Mouse (Mus musculus) forebrain, embryonic 14.5 days (tissue): ENCODE measurements around the gene 2310034G01Rik. TPM values are rescaled to one million over a fixed set of nuclear protein-coding genes. Genes with fewer than 3 reads are reported as not detected.
A peak's percentile ranks its signal among the peaks of the same experiment; 100 is the strongest.

Source experiments
- ATAC-seq: fragments of 200-750 bp; cut with Nextera tagmentation; 2 replicates; pipeline ENCODE4 v1.8.0; 2017; ENCODE audit warnings: mild to moderate bottlenecking, moderate library complexity
- DNase-seq: peaks from one replicate; pipeline ENCODE4 v3.0.0-alpha.2; 2015; ENCODE audit warnings: low spot score
- H3K27ac ChIP-seq: fragments of 300-500 bp; sonication (generic); 2 replicates; pipeline ENCODE4 v1.5.1; 2014; ENCODE audit warnings: low read depth, mild to moderate bottlenecking, control low read depth, low read length, moderate library complexity
- H3K27me3 ChIP-seq: fragments of 300-500 bp; sonication (generic); replicated peaks from 2 replicates; pipeline ENCODE4 v1.6.1; 2014; ENCODE audit warnings: low read length, control low read depth, mixed read lengths; ENCODE audit not compliant: control insufficient read depth, insufficient read depth
- H3K36me3 ChIP-seq: fragments of 300-500 bp; sonication (generic); 2 replicates; pipeline ENCODE4 v1.6.1; 2014; ENCODE audit warnings: low read length, control low read depth; ENCODE audit not compliant: control insufficient read depth, insufficient read depth
- H3K4me1 ChIP-seq: fragments of 300-500 bp; sonication (generic); 2 replicates; pipeline ENCODE4 v1.6.1; 2014; ENCODE audit warnings: antibody characterized with exemption, low read length, control low read depth; ENCODE audit not compliant: control insufficient read depth, insufficient read depth
- H3K4me2 ChIP-seq: fragments of 300-500 bp; sonication (generic); 2 replicates; pipeline ENCODE4 v1.6.1; 2014; ENCODE audit warnings: mild to moderate bottlenecking, control low read depth, low read length
- H3K4me3 ChIP-seq: fragments of 300-500 bp; sonication (generic); 2 replicates; pipeline ENCODE4 v1.5.1; 2014; ENCODE audit warnings: low read depth, low read length, control low read depth
- H3K9ac ChIP-seq: fragments of 300-500 bp; sonication (generic); 2 replicates; pipeline ENCODE4 v1.6.1; 2014; ENCODE audit warnings: mild to moderate bottlenecking, low read length, control low read depth, moderate library complexity
- H3K9me3 ChIP-seq: fragments of 300-500 bp; sonication (generic); replicated peaks from 2 replicates; pipeline ENCODE4 v1.6.1; 2016; ENCODE audit warnings: low read length, control low read depth, mixed read lengths; ENCODE audit not compliant: control insufficient read depth
- WGBS: fragments of 180-500 bp; shearing (Covaris S2); extraction: QIAGEN DNeasy Blood & Tissue Kit; methylation state at CpG from one replicate; pipeline ENCODE4 v1.1.7; 2014; 5-methylcytosine and 5-hydroxymethylcytosine counted together
- microRNA counts: library from miRNA; unstranded; fragments of <30 nt; microRNA quantifications from one replicate; lab custom pipeline; 2016
- microRNA-seq: library from miRNA; unstranded; fragments of <30 nt; microRNA quantifications from one replicate; pipeline ENCODE4, GENCODE M21; 2016
- polyA plus RNA-seq: library from polyadenylated mRNA; unstranded; fragments of >200 nt; fragmentation: Nextera tagmentation; extraction: Ambion mirVana; gene quantifications from 2 replicates; pipeline ENCODE4 v1.2.1, GENCODE M21; 2014

Gene 2310034G01Rik
- polyA plus RNA-seq, 1 experiment from 2014 or later = 2.2 TPM

GRCm38 (mm10) chr19:46303251-46304215 lies 46.6 kb downstream of the 2310034G01Rik start:
- peak overlapping the region; percentile 48 for H3K4me3 ChIP-seq
- H3K27me3 ChIP-seq = peaks cover 10% of the 10 kb centered on the region
- peak overlapping the region; percentile 83 for H3K4me2 ChIP-seq
- no peaks in the 10 kb centered on the region for H3K36me3 ChIP-seq
- DNase-seq (no peak), ATAC-seq (no peak)
- 56% methylated on average over 18 of the region's 18 CpGs for WGBS
- no peak overlapping the region for H3K9ac ChIP-seq
- no peak overlapping the region for H3K27ac ChIP-seq
- H3K4me1 ChIP-seq = peaks cover 8% of the 10 kb centered on the region
- no peaks in the 10 kb centered on the region for H3K9me3 ChIP-seq

DNA sequence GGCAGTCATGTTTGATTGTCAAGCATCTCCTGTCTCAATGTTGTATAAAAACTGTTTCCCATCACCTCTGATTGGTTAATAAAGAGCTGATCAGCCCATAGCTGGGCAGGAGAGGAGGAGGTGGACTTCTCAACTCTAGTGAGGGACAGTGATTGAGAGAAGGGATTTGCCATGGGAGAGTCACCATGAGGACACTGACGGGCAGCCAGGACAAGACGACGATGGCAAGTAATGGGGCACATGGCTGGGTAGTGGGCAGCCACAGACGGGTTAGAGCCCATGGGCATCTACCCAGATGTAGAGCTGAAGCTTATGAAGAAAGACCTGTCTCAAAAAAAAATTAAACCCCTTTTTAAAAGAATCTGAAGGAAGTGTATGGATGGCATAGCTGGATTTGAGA lies 47.6 kb downstream of the 2310034G01Rik start:
- WGBS = 92% methylated on average over 4 of the region's 4 CpGs
- H3K36me3 ChIP-seq = no peaks in the 10 kb centered on the region
- H3K9me3 ChIP-seq = no peaks in the 10 kb centered on the region
- no peak overlapping the region for H3K27ac ChIP-seq
- DNase-seq (no peak), ATAC-seq (no peak)
- H3K4me2 ChIP-seq = no peak overlapping the region
- H3K27me3 ChIP-seq = peaks cover 7% of the 10 kb centered on the region
- H3K4me3 ChIP-seq = no peak overlapping the region
- peaks cover 8% of the 10 kb centered on the region for H3K4me1 ChIP-seq
- H3K9ac ChIP-seq = no peak overlapping the region

- H3K27ac ChIP-seq = no peak overlapping the region
- H3K9me3 ChIP-seq = no peaks in the 10 kb centered on the region
- H3K4me2 ChIP-seq = no peak overlapping the region
- peaks cover 7% of the 10 kb centered on the region; the same call in 1 of the 2 replicates for H3K27me3 ChIP-seq
- peaks cover 8% of the 10 kb centered on the region for H3K4me1 ChIP-seq
- no peak overlapping the region for H3K9ac ChIP-seq
- no peak for DNase-seq
- no peak overlapping the region for H3K4me3 ChIP-seq
- no peaks in the 10 kb centered on the region for H3K36me3 ChIP-seq
- 39% methylated on average over 8 of the region's 8 CpGs for WGBS
- no peak for ATAC-seq
These were observed 49.6 kb downstream of the 2310034G01Rik start for GRCm38 (mm10) chr19:46300294-46301045.

MicroRNAs encoded within 50 kb of the gene (microRNA counts, 519-probe panel; counts per million panel counts)
- not detected for microRNA mmu-miR-146b (lab: Ali Mortazavi, UCI)

Small RNA genes lying within 50 kb of the gene (microRNA-seq; reads per million reads assigned to microRNA genes)
- 0.79 reads per million for gene Mir146b

Other genes with a start within 250 kb of the 2310034G01Rik start
- not detected in 2 replicates for gene Elovl3, start 218.4 kb downstream of the 2310034G01Rik start, polyA plus RNA-seq
- not detected in 2 replicates for gene Pitx3, start 202.0 kb downstream of the 2310034G01Rik start, polyA plus RNA-seq
- gene Gbf1, start 197.8 kb downstream of the 2310034G01Rik start, polyA plus RNA-seq = 36.3 and 50.7 TPM in 2 replicates
- gene Nfkb2, start 46.0 kb downstream of the 2310034G01Rik start, polyA plus RNA-seq = 1.4 and 1.6 TPM in 2 replicates
- 68.7 and 83.0 TPM in 2 replicates for gene Psd, start 23.1 kb downstream of the 2310034G01Rik start, polyA plus RNA-seq
- 42.6 and 43.1 TPM in 2 replicates for gene Fbxl15, start 22.1 kb downstream of the 2310034G01Rik start, polyA plus RNA-seq
- gene Cuedc2, start 11.6 kb downstream of the 2310034G01Rik start, polyA plus RNA-seq = 402 and 405 TPM in 2 replicates
- 7.2 TPM in 2 replicates for gene Mfsd13a, start 9.2 kb downstream of the 2310034G01Rik start, polyA plus RNA-seq
- gene Actr1a, start 45.4 kb upstream of the 2310034G01Rik start, polyA plus RNA-seq = 402 and 428 TPM in 2 replicates
- gene Sufu, start 46.6 kb upstream of the 2310034G01Rik start, polyA plus RNA-seq = 21.8 and 27.8 TPM in 2 replicates
- gene Trim8, start 151.4 kb upstream of the 2310034G01Rik start, polyA plus RNA-seq = 23.0 and 24.8 TPM in 2 replicates
- 159 and 164 TPM in 2 replicates for gene Arl3, start 222.9 kb upstream of the 2310034G01Rik start, polyA plus RNA-seq
- 6.8 and 8.0 TPM in 2 replicates for gene Sfxn2, start 223.1 kb upstream of the 2310034G01Rik start, polyA plus RNA-seq
- 23.6 and 25.5 TPM in 2 replicates for gene Wbp1l, start 248.8 kb upstream of the 2310034G01Rik start, polyA plus RNA-seq